Mouse (Mus musculus): ENCODE measurements around the gene Cct7. TPM values are rescaled to one million over a fixed set of nuclear protein-coding genes. Genes with fewer than 3 reads are reported as not detected.

Cct7 gene
- polyA plus RNA-seq, 1 experiment from 2014 or later = 644 TPM

GRCm38 (mm10) chr6:85431274-85431841 is 20.0 kb upstream of the Cct7 start:
- Histone ChIP-seq H3K27ac (ENCODE audit: low read depth, low read length) (no peak overlapping the region), H3K36me3 (ENCODE audit: control insufficient read depth, insufficient read depth, low read length) (no peaks in the 10 kb centered on the region), H3K9ac (ENCODE audit: low read depth, low read length) (peak overlapping the region; percentile 77), H3K27me3 (ENCODE audit: control insufficient read depth, insufficient read depth, low read length) (no peaks in the 10 kb centered on the region), H3K4me1 (replicated peaks; ENCODE audit: control insufficient read depth, insufficient read depth, low read length) (no peaks in the 10 kb centered on the region), H3K9me3 (ENCODE audit: control insufficient read depth, low read length) (no peaks in the 10 kb centered on the region), H3K4me3 (ENCODE audit: low read depth, low read length) (peak overlapping the region; percentile 78), H3K4me2 (replicated peaks; ENCODE audit: low read depth, low read length) (peak overlapping the region; percentile 77)
- DNase-seq (ENCODE audit: low spot score) = no peak
- peak; percentile 82 for ATAC-seq (ENCODE audit: low FRiP score)
- WGBS = 46% methylated on average over 8 of the region's 8 CpGs

GRCm38 (mm10) chr6:85431842-85432431 is 19.4 kb upstream of the Cct7 start, which contains the start of gene Smyd5:
Smyd5 (plus strand) TSS chr6:85431989.
- no peaks in the 10 kb centered on the region for H3K9me3 ChIP-seq (ENCODE audit: control insufficient read depth, low read length)
- peak within 1 kb of the TSS; percentile 77 for H3K9ac ChIP-seq (ENCODE audit: low read depth, low read length)
- ATAC-seq (ENCODE audit: low FRiP score) (peak; percentile 87), DNase-seq (ENCODE audit: low spot score) (peak; percentile 90)
- H3K4me2 ChIP-seq (replicated peaks; ENCODE audit: low read depth, low read length) = peak within 1 kb of the TSS; percentile 77
- WGBS = under 1% methylated on average over 32 of the region's 39 CpGs
- H3K27me3 ChIP-seq (ENCODE audit: control insufficient read depth, insufficient read depth, low read length) = no peaks in the 10 kb centered on the region
- H3K4me1 ChIP-seq (replicated peaks; ENCODE audit: control insufficient read depth, insufficient read depth, low read length) = no peaks in the 10 kb centered on the region
- peak within 1 kb of the TSS; percentile 78 for H3K4me3 ChIP-seq (ENCODE audit: low read depth, low read length)
- no peak within 1 kb of the TSS for H3K27ac ChIP-seq (ENCODE audit: low read depth, low read length)
- H3K36me3 ChIP-seq (ENCODE audit: control insufficient read depth, insufficient read depth, low read length) = no peaks in the 10 kb centered on the region

GRCm38 (mm10) chr6:85433865-85434264 is 17.4 kb upstream of the Cct7 start:
- Histone ChIP-seq H3K9me3 (ENCODE audit: control insufficient read depth, low read length) (no peaks in the 10 kb centered on the region), H3K27me3 (ENCODE audit: control insufficient read depth, insufficient read depth, low read length) (no peaks in the 10 kb centered on the region), H3K36me3 (ENCODE audit: control insufficient read depth, insufficient read depth, low read length) (no peaks in the 10 kb centered on the region), H3K4me1 (replicated peaks; ENCODE audit: control insufficient read depth, insufficient read depth, low read length) (no peaks in the 10 kb centered on the region), H3K4me3 (ENCODE audit: low read depth, low read length) (no peak overlapping the region), H3K4me2 (replicated peaks; ENCODE audit: low read depth, low read length) (no peak overlapping the region), H3K27ac (ENCODE audit: low read depth, low read length) (no peak overlapping the region), H3K9ac (ENCODE audit: low read depth, low read length) (no peak overlapping the region)
- ATAC-seq (ENCODE audit: low FRiP score) (no peak), DNase-seq (ENCODE audit: low spot score) (no peak)
- 82% methylated on average over 5 of the region's 5 CpGs for WGBS

- no peak overlapping the region for H3K4me3 ChIP-seq (ENCODE audit: low read depth, low read length)
- H3K27ac ChIP-seq (ENCODE audit: low read depth, low read length) = no peak overlapping the region
- ATAC-seq (ENCODE audit: low FRiP score) (no peak), DNase-seq (ENCODE audit: low spot score) (no peak)
- no peaks in the 10 kb centered on the region for H3K9me3 ChIP-seq (ENCODE audit: control insufficient read depth, low read length)
- WGBS = 97% methylated on average over 1 of the region's 1 CpGs
- H3K4me1 ChIP-seq (replicated peaks; ENCODE audit: control insufficient read depth, insufficient read depth, low read length) = no peaks in the 10 kb centered on the region
- no peak overlapping the region for H3K4me2 ChIP-seq (replicated peaks; ENCODE audit: low read depth, low read length)
- no peaks in the 10 kb centered on the region for H3K27me3 ChIP-seq (ENCODE audit: control insufficient read depth, insufficient read depth, low read length)
- no peak overlapping the region for H3K9ac ChIP-seq (ENCODE audit: low read depth, low read length)
- H3K36me3 ChIP-seq (ENCODE audit: control insufficient read depth, insufficient read depth, low read length) = peaks cover 6% of the 10 kb centered on the region; the same call in 1 of the 2 replicates
These were observed 15.1 kb upstream of the Cct7 start for GRCm38 (mm10) chr6:85436204-85436603.

GRCm38 (mm10) chr6:85436631-85437030 is 14.7 kb upstream of the Cct7 start:
- ATAC-seq (ENCODE audit: low FRiP score) = no peak
- no peak overlapping the region for H3K27ac ChIP-seq (ENCODE audit: low read depth, low read length)
- H3K9me3 ChIP-seq (ENCODE audit: control insufficient read depth, low read length) = no peaks in the 10 kb centered on the region
- H3K27me3 ChIP-seq (ENCODE audit: control insufficient read depth, insufficient read depth, low read length) = no peaks in the 10 kb centered on the region
- H3K4me2 ChIP-seq (replicated peaks; ENCODE audit: low read depth, low read length) = no peak overlapping the region
- H3K4me1 ChIP-seq (replicated peaks; ENCODE audit: control insufficient read depth, insufficient read depth, low read length) = no peaks in the 10 kb centered on the region
- no peak overlapping the region for H3K9ac ChIP-seq (ENCODE audit: low read depth, low read length)
- H3K4me3 ChIP-seq (ENCODE audit: low read depth, low read length) = no peak overlapping the region
- 84% methylated on average over 6 of the region's 6 CpGs for WGBS
- peaks cover 6% of the 10 kb centered on the region; the same call in 1 of the 2 replicates for H3K36me3 ChIP-seq (ENCODE audit: control insufficient read depth, insufficient read depth, low read length)
- DNase-seq (ENCODE audit: low spot score) = no peak

- Histone ChIP-seq H3K4me3 (ENCODE audit: low read depth, low read length) (no peak overlapping the region), H3K9me3 (ENCODE audit: control insufficient read depth, low read length) (no peaks in the 10 kb centered on the region), H3K36me3 (ENCODE audit: control insufficient read depth, insufficient read depth, low read length) (peaks cover 12% of the 10 kb centered on the region; the same call in 1 of the 2 replicates), H3K9ac (ENCODE audit: low read depth, low read length) (no peak overlapping the region), H3K27me3 (ENCODE audit: control insufficient read depth, insufficient read depth, low read length) (no peaks in the 10 kb centered on the region), H3K4me1 (replicated peaks; ENCODE audit: control insufficient read depth, insufficient read depth, low read length) (no peaks in the 10 kb centered on the region), H3K4me2 (replicated peaks; ENCODE audit: low read depth, low read length) (no peak overlapping the region), H3K27ac (ENCODE audit: low read depth, low read length) (no peak overlapping the region)
- DNase-seq (ENCODE audit: low spot score) (no peak), ATAC-seq (ENCODE audit: low FRiP score) (no peak)
- 86% methylated on average over 4 of the region's 4 CpGs for WGBS
These were observed 10.2 kb upstream of the Cct7 start for GRCm38 (mm10) chr6:85441142-85441541.

GRCm38 (mm10) chr6:85443488-85444233 is 7.7 kb upstream of the Cct7 start:
- H3K27ac ChIP-seq (ENCODE audit: low read depth, low read length) = no peak overlapping the region
- H3K27me3 ChIP-seq (ENCODE audit: control insufficient read depth, insufficient read depth, low read length) = no peaks in the 10 kb centered on the region
- 90% methylated on average over 3 of the region's 3 CpGs for WGBS
- H3K4me3 ChIP-seq (ENCODE audit: low read depth, low read length) = no peak overlapping the region
- no peak overlapping the region for H3K4me2 ChIP-seq (replicated peaks; ENCODE audit: low read depth, low read length)
- H3K9me3 ChIP-seq (ENCODE audit: control insufficient read depth, low read length) = no peaks in the 10 kb centered on the region
- H3K9ac ChIP-seq (ENCODE audit: low read depth, low read length) = no peak overlapping the region
- DNase-seq (ENCODE audit: low spot score) (no peak), ATAC-seq (ENCODE audit: low FRiP score) (no peak)
- H3K4me1 ChIP-seq (replicated peaks; ENCODE audit: control insufficient read depth, insufficient read depth, low read length) = no peaks in the 10 kb centered on the region
- H3K36me3 ChIP-seq (ENCODE audit: control insufficient read depth, insufficient read depth, low read length) = peaks cover 14% of the 10 kb centered on the region; the same call in 1 of the 2 replicates

- Histone ChIP-seq H3K4me1 (replicated peaks; ENCODE audit: control insufficient read depth, insufficient read depth, low read length) (no peaks in the 10 kb centered on the region), H3K9me3 (ENCODE audit: control insufficient read depth, low read length) (no peaks in the 10 kb centered on the region), H3K4me3 (ENCODE audit: low read depth, low read length) (no peak overlapping the region), H3K4me2 (replicated peaks; ENCODE audit: low read depth, low read length) (no peak overlapping the region), H3K36me3 (ENCODE audit: control insufficient read depth, insufficient read depth, low read length) (peaks cover 12% of the 10 kb centered on the region; the same call in 1 of the 2 replicates), H3K27me3 (ENCODE audit: control insufficient read depth, insufficient read depth, low read length) (no peaks in the 10 kb centered on the region), H3K9ac (ENCODE audit: low read depth, low read length) (no peak overlapping the region), H3K27ac (ENCODE audit: low read depth, low read length) (no peak overlapping the region)
- 95% methylated on average over 8 of the region's 8 CpGs for WGBS
- ATAC-seq (ENCODE audit: low FRiP score) (no peak), DNase-seq (ENCODE audit: low spot score) (no peak)
These were observed 6.9 kb upstream of the Cct7 start for GRCm38 (mm10) chr6:85444266-85444965.
